Mouse (Mus musculus) stomach, embryonic 14.5 days (tissue): ENCODE results near the gene Cd9. TPM values are rescaled to one million over a fixed set of nuclear protein-coding genes. Genes with fewer than 3 reads are reported as not detected.

ENCODE experiments used
- ATAC-seq: fragments of 200-750 bp; cut with Nextera tagmentation; 2 replicates; pipeline ENCODE4 v1.8.0; 2017; ENCODE audit warnings: low read depth, moderate TSS enrichment; ENCODE audit not compliant: insufficient number of reproducible peaks, insufficient read depth, low FRiP score
- H3K27ac ChIP-seq: fragments of 300-500 bp; sonication (generic); 2 replicates; pipeline ENCODE4 v1.5.1; 2014; ENCODE audit warnings: mild to moderate bottlenecking, low read length, moderate library complexity, mixed read lengths
- H3K27me3 ChIP-seq: fragments of 300-500 bp; sonication (generic); 2 replicates; pipeline ENCODE4 v1.6.1; 2014; ENCODE audit warnings: low read length, control low read depth, mixed read lengths; ENCODE audit not compliant: control insufficient read depth, insufficient read depth
- H3K36me3 ChIP-seq: fragments of 300-500 bp; sonication (generic); 2 replicates; pipeline ENCODE4 v1.6.1; 2014; ENCODE audit warnings: mild to moderate bottlenecking, control low read depth, low read length, moderate library complexity, mixed read lengths; ENCODE audit not compliant: control insufficient read depth, insufficient read depth
- H3K4me1 ChIP-seq: fragments of 300-500 bp; sonication (generic); 2 replicates; pipeline ENCODE4 v1.6.1; 2014; ENCODE audit warnings: low read length, control low read depth, mixed read lengths; ENCODE audit not compliant: control insufficient read depth, insufficient read depth
- H3K4me2 ChIP-seq: fragments of 300-500 bp; sonication (generic); replicated peaks from 2 replicates; pipeline ENCODE4 v1.6.1; 2014; ENCODE audit warnings: low read depth, low read length, control low read depth
- H3K4me3 ChIP-seq: fragments of 300-500 bp; sonication (generic); 2 replicates; pipeline ENCODE4 v1.5.1; 2014; ENCODE audit warnings: low read depth, low read length, control low read depth
- H3K9ac ChIP-seq: fragments of 300-500 bp; sonication (generic); replicated peaks from 2 replicates; pipeline ENCODE4 v1.6.1; 2014; ENCODE audit warnings: low read depth, mild to moderate bottlenecking, control low read depth, low read length, moderate library complexity, mixed read lengths
- H3K9me3 ChIP-seq: fragments of 300-500 bp; sonication (generic); 2 replicates; pipeline ENCODE4 v1.6.1; 2016; ENCODE audit warnings: low read depth, low read length, control low read depth; ENCODE audit not compliant: control insufficient read depth
- WGBS: fragments of 180-500 bp; shearing (Covaris S2); extraction: QIAGEN DNeasy Blood & Tissue Kit; methylation state at CpG from one replicate; pipeline ENCODE4 v1.1.7; 2014; 5-methylcytosine and 5-hydroxymethylcytosine counted together
- polyA plus RNA-seq: library from polyadenylated mRNA; unstranded; fragments of >200 nt; fragmentation: Nextera tagmentation; extraction: Ambion mirVana; gene quantifications from 2 replicates; pipeline ENCODE4 v1.2.1, GENCODE M21; 2014

The Cd9 gene
- polyA plus RNA-seq, 1 experiment from 2014 or later: 286 TPM

DNA sequence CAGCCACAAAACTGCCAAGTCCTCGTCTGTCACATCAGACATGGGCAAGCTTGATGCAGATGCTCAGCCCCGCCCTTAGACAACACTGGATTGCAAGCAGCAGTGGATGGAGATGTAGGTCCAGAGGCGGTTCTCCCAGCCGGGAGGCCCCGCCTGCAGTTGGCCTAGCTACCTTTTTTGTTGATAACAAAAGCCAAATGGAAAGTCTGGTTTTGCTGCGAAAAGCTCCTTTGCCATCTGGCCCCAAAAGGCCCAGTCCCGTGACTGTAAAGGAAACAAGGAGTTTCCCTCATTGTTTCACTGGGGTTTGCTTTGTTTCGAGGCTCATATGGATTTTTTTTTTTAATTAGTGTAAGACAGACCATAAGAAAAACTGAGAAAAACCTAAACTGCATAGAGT is 18.5 kb downstream of the Cd9 start:
- Histone ChIP-seq H3K4me3 (no peak overlapping the region), H3K36me3 (no peaks in the 10 kb centered on the region), H3K9ac (no peak overlapping the region), H3K4me1 (peaks cover 21% of the 10 kb centered on the region), H3K27ac (peak overlapping the region; percentile 66), H3K4me2 (no peak overlapping the region), H3K27me3 (no peaks in the 10 kb centered on the region), H3K9me3 (no peaks in the 10 kb centered on the region)
- ATAC-seq: no peak
- 33% methylated on average over 8 of the region's 8 CpGs for WGBS

DNA sequence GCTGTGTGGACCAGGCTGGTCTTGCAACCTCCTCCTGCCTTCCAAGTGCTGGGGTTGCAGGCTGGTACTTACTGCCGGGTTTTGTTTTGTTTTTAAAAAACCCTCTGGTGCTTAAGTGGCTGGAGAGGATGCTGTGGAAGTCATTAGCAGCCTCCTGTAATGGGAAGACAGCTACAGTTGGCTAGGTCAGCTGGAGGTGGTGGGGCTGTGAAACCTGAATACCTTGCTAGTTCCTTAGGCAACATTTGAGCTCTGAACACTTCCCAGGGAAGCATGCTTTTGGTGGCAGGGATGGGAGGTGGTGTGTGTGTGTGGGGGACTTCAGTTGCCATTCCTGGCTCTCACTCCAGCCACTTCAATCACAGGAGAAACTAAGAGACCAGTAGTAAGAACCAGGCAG is 19.4 kb downstream of the Cd9 start:
- Histone ChIP-seq H3K4me3 (no peak overlapping the region), H3K27ac (no peak overlapping the region), H3K9ac (no peak overlapping the region), H3K4me2 (no peak overlapping the region), H3K27me3 (no peaks in the 10 kb centered on the region), H3K4me1 (peaks cover 12% of the 10 kb centered on the region; the same call in 1 of the 2 replicates), H3K36me3 (no peaks in the 10 kb centered on the region), H3K9me3 (no peaks in the 10 kb centered on the region)
- WGBS: 12% methylated on average over 1 of the region's 1 CpGs
- ATAC-seq: no peak

DNA sequence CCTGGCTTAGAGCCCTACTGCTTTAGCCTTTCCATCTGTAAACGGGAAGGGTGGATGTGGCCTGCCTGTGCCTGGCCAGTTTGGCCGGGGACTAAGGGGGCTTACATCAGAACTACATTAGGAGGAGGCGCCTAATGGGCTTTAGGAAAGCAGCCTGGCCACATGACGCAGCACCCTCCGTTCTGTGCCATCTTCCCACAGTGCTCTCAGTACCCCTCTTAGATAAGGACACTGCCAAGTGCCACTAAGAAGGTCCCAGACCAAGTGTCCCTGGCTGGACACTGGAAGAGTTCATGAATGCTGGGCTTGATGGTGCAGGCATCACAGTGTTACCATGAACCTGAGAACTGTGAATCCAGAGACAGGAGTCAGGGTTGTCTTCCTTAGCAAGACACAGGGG is 20.7 kb downstream of the Cd9 start:
- peaks cover 16% of the 10 kb centered on the region; the same call in 1 of the 2 replicates for H3K4me1 ChIP-seq
- WGBS: 87% methylated on average over 5 of the region's 5 CpGs
- no peak overlapping the region for H3K9ac ChIP-seq
- no peak overlapping the region for H3K4me3 ChIP-seq
- ATAC-seq: no peak
- H3K27ac ChIP-seq: no peak overlapping the region
- no peaks in the 10 kb centered on the region for H3K27me3 ChIP-seq
- H3K4me2 ChIP-seq: no peak overlapping the region
- no peaks in the 10 kb centered on the region for H3K9me3 ChIP-seq
- H3K36me3 ChIP-seq: no peaks in the 10 kb centered on the region

DNA sequence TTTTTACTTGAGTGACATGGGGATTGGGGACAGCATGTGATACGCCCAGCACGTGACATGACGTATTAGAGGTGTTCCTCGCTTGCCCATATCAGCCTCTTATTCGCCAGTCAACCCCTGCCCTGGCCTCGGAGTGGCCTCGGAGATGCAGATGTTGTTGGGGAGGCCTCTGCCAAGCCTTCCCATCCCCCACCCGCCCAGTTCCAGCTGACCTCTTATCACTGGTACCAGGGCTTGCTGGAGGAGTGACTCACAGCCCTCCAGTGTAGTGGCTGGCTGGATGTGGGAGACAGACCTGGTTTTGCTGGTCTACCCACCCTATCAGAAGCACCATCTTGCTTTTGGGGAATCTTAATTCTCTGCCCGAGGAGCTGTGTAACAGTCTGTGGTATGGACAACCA is 21.3 kb downstream of the Cd9 start:
- H3K9me3 ChIP-seq: no peaks in the 10 kb centered on the region
- H3K4me3 ChIP-seq: no peak overlapping the region
- peak; percentile 46; the same call in 1 of the 2 replicates for ATAC-seq
- peaks cover 22% of the 10 kb centered on the region for H3K4me1 ChIP-seq
- H3K27me3 ChIP-seq: no peaks in the 10 kb centered on the region
- no peak overlapping the region for H3K4me2 ChIP-seq
- 89% methylated on average over 9 of the region's 9 CpGs for WGBS
- no peak overlapping the region for H3K9ac ChIP-seq
- no peak overlapping the region for H3K27ac ChIP-seq
- H3K36me3 ChIP-seq: no peaks in the 10 kb centered on the region

DNA sequence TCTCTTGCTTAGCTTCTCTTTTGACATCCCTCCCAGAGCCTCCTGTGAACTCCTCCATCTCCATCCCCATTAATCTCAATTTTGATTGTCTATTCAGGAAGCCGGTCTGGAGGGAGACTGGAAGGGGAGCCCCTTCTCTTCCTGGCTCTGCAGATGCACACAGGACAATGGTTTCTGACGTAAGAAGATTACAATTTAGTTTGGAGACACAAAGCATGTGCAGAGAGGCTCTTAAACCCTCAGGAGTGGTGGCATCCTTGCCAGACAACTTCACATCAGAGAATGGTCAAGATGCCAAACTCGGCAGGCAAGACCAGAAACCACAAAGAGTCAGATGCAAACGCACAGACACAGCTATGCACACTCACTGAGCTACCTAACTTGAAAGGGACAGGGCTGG is 22.7 kb downstream of the Cd9 start:
- Histone ChIP-seq H3K4me1 (peaks cover 28% of the 10 kb centered on the region), H3K27ac (peak overlapping the region; percentile 21; the same call in 1 of the 2 replicates), H3K27me3 (no peaks in the 10 kb centered on the region), H3K4me3 (no peak overlapping the region), H3K36me3 (no peaks in the 10 kb centered on the region), H3K9ac (no peak overlapping the region), H3K4me2 (no peak overlapping the region), H3K9me3 (no peaks in the 10 kb centered on the region)
- no peak for ATAC-seq
- WGBS: 57% methylated on average over 4 of the region's 4 CpGs

DNA sequence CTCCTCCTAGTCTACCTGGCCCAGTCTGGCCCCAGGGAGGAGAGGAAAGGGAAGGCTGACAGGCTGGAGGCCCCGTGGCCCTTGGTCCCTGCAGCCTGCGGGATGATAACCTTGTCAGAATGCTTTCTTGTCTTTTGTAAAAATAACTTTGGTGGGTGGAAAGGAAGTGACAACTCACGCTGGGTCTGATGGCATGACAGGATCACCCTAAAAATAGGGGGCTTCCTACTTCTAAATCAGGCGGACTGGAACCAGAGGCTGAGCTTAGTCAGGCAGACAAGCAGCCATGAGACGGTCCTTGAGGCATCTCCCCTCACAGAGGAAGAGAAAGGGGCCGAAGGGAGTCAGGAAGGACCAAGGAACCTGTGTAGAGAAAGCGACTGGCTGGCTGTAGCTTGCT is 23.3 kb downstream of the Cd9 start:
- H3K27me3 ChIP-seq: no peaks in the 10 kb centered on the region
- H3K9ac ChIP-seq: no peak overlapping the region
- 67% methylated on average over 7 of the region's 7 CpGs for WGBS
- H3K4me1 ChIP-seq: peaks cover 22% of the 10 kb centered on the region
- no peak overlapping the region for H3K4me3 ChIP-seq
- ATAC-seq: no peak
- H3K4me2 ChIP-seq: no peak overlapping the region
- H3K9me3 ChIP-seq: no peaks in the 10 kb centered on the region
- no peak overlapping the region for H3K27ac ChIP-seq
- H3K36me3 ChIP-seq: no peaks in the 10 kb centered on the region

DNA sequence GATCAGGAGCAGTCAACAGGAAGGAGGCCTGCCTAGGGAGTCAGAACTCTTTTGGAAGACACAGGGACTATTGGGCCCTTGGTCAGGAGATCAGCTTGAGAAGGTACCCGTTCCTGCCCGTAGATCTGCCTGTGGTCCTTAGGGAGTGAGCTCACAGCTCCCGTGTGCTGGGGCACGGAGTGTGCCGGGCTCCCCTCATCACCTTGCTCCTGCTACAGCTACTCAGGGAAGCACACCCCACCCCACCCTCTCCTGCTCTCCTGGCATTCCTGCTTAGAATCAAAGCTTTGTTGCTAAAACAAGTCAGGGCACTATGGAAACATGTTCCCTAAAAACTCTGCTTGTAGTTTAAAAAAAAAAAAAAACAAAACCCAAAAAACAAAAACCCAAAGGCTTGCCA is 24.0 kb downstream of the Cd9 start:
- Histone ChIP-seq H3K27ac (no peak overlapping the region), H3K4me1 (peaks cover 21% of the 10 kb centered on the region), H3K4me2 (no peak overlapping the region), H3K36me3 (no peaks in the 10 kb centered on the region), H3K4me3 (no peak overlapping the region), H3K27me3 (no peaks in the 10 kb centered on the region), H3K9ac (no peak overlapping the region), H3K9me3 (no peaks in the 10 kb centered on the region)
- 81% methylated on average over 5 of the region's 5 CpGs for WGBS
- no peak for ATAC-seq

DNA sequence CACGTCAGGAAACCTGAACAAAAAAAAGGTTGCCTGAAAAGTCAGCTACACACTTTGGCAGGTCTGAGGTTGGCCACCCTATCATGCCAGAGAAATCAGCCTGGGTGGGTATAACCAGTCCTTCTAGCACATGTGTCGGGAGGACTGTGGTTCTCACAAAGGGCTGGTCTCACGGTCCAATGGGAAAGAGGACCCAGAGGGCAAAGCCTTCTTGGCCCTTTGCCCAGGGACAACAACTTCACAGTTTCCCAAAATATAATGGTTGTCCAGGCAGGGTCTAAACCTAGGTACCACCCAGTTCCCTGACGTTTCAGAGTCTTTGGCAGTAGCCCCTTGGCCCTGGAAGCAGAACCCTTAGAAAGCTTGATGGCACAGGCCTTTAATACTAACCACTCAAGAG is 25.4 kb downstream of the Cd9 start:
- 74% methylated on average over 4 of the region's 4 CpGs for WGBS

DNA sequence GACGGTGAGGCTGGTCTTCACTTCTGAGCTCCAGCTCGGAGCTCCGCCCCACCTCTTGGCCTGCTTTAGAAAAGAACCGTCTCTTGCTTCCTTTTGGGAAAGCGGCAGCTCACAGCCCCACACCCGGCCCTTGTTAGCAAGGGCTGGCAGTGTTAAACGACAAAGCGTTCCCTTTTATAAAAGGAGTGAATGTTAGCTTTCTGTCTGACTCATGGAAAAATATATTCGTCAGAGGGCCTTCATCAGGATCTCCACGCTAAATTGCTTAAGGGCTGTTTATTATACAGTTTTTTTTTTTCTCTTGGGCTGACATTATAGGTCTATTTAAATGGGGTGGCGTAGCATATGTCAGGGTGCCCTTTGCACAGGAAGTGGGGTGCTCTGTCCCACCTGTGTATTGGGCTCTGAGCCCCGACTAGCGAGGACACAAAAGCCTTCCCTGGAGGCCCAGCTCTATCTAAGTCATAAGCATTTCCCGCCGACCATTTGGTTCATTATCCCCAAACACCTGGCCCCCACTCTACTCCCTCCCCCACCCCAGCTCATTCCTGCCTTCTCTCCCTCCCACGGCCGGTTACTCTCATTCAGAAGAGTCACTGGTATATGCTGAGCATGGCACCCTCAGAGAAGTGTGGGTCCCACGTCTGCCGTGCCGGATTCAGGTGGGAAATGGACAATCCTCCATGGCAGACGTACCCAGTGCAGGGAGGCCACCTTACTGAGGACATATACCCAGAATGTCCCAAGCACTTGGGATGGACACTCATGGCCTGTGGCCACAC is 26.2 kb downstream of the Cd9 start:
- Histone ChIP-seq H3K27ac (peak overlapping the region; percentile 73; the same call in 1 of the 2 replicates), H3K4me1 (peaks cover 21% of the 10 kb centered on the region), H3K4me2 (no peak overlapping the region), H3K27me3 (no peaks in the 10 kb centered on the region), H3K9me3 (no peaks in the 10 kb centered on the region), H3K9ac (no peak overlapping the region), H3K36me3 (no peaks in the 10 kb centered on the region; the same call in 1 of the 2 replicates), H3K4me3 (no peak overlapping the region)
- no peak for ATAC-seq
- WGBS: 49% methylated on average over 21 of the region's 21 CpGs

More for the DNA sequence above, 25.4 kb downstream of the Cd9 start:
- Histone ChIP-seq H3K9ac (no peak overlapping the region), H3K27me3 (no peaks in the 10 kb centered on the region), H3K4me3 (no peak overlapping the region), H3K9me3 (no peaks in the 10 kb centered on the region), H3K4me1 (peaks cover 21% of the 10 kb centered on the region), H3K4me2 (no peak overlapping the region), H3K27ac (no peak overlapping the region), H3K36me3 (no peaks in the 10 kb centered on the region; the same call in 1 of the 2 replicates)
- no peak for ATAC-seq
